Mouse (Mus musculus) stomach, postnatal 0 days (tissue): ENCODE measurements at regions not wholly inside any gene's neighbourhood (a gene's known extent, or its start where the extent isn't known, plus 50 kb on each side); places are given as distances from the start of the nearest gene placed in this dataset.

Experiments used
- CTCF ChIP-seq: IDR thresholded peaks from 2 replicates; pipeline ENCODE4 v1.5.1; 2016; ENCODE audit warnings: antibody characterized with exemption, low read depth, mild to moderate bottlenecking, moderate library complexity
- EP300 ChIP-seq: optimal IDR thresholded peaks from 2 replicates; pipeline ENCODE3; 2016; ENCODE audit warnings: antibody characterized with exemption

- no peak for TF ChIP-seq CTCF
- no peak for TF ChIP-seq EP300
Observed at GRCm38 (mm10) chr2:116586203-116586959, 292.1 kb upstream of the Tmco5 start.
